ENCODE assay signal across 12 mouse cellular contexts in genomic region chr9:43939336-43939735, GRCm38 (mm10).
"Had no signal": no experiment of that assay in that cellular context is flagged by ENCODE, and none has a peak within 500 bp of the region (broad histone marks: within the 10 kb centered on the region; RNA-seq: fewer than 3 reads in every experiment).

No protein-coding gene starts in this region.

- H3K9me3 ChIP-seq: liver, embryonic 13.5 days; lung, embryonic 15.5 days; megakaryocyte, embryonic 14.5 days had no signal

- H3K4me3 ChIP-seq: left cerebral cortex, adult 2 months; liver, embryonic 13.5 days; lung, embryonic 15.5 days; megakaryocyte, embryonic 14.5 days had no signal

- DNase-seq: kidney, postnatal 25 days; liver; liver, embryonic 13.5 days; liver, postnatal 0 days; lung, postnatal 14 days; thymus, postnatal 4 days had no signal

- H3K36me3 ChIP-seq: liver, embryonic 13.5 days; lung, embryonic 15.5 days had no signal

- H3K27ac ChIP-seq: left cerebral cortex, adult 2 months; liver, embryonic 13.5 days; lung, embryonic 15.5 days; macrophage; stomach, postnatal 0 days had no signal

- H3K9ac ChIP-seq: liver, embryonic 13.5 days; liver, postnatal 0 days; lung, embryonic 15.5 days had no signal

- H3K27me3 ChIP-seq: liver, embryonic 13.5 days had no signal

- H3K4me2 ChIP-seq: liver, embryonic 13.5 days; lung, embryonic 15.5 days; midbrain, embryonic 11.5 days had no signal

- ATAC-seq: liver, postnatal 0 days had no signal

- H3K4me1 ChIP-seq: lung, embryonic 15.5 days; megakaryocyte, embryonic 14.5 days had no signal
